Mouse (Mus musculus): ENCODE measurements at regions not wholly inside any gene's neighbourhood (a gene's known extent, or its start where the extent isn't known, plus 50 kb on each side); places are given as distances from the start of the nearest gene placed in this dataset.

GRCm38 (mm10) chr16:54440932-54441331 lies 856.9 kb downstream of the Zpld1 start:
- peak in 1 of 2 experiments; percentile 25 for DNase-seq (ENCODE audit: low spot score in 2 of 2)

GRCm38 (mm10) chr16:54406638-54407037 lies 891.1 kb downstream of the Zpld1 start:
- no peak for DNase-seq (ENCODE audit: low spot score in 2 of 2)

GRCm38 (mm10) chr16:54384019-54384418 lies 913.8 kb downstream of the Zpld1 start:
- peak in 1 of 2 experiments; percentile 34 for DNase-seq (ENCODE audit: low spot score in 2 of 2)

- peak in 1 of 2 experiments; percentile 12 for DNase-seq (ENCODE audit: low spot score in 2 of 2)
These were observed 922.8 kb downstream of the Zpld1 start for GRCm38 (mm10) chr16:54374990-54375389.

- DNase-seq (ENCODE audit: low spot score in 2 of 2) = no peak
These were observed 943.4 kb downstream of the Zpld1 start for GRCm38 (mm10) chr16:54354423-54354822.

- no peak for DNase-seq (ENCODE audit: low spot score in 2 of 2)
These were observed 949.0 kb downstream of the Zpld1 start for GRCm38 (mm10) chr16:54348814-54349213.

- no peak for DNase-seq (ENCODE audit: low spot score in 2 of 2)
These were observed 951.5 kb downstream of the Zpld1 start for GRCm38 (mm10) chr16:54346086-54346789.

Data from left cerebral cortex, adult 8-10 months (tissue).